19 mouse cellular contexts compared by ENCODE assay signal in genomic region chr5:146251663-146252429, GRCm38 (mm10). TPM values are rescaled to one million over a fixed set of nuclear protein-coding genes. Genes with fewer than 3 reads are reported as not detected.
DNase-seq lines count a peak whose midpoint lies in the region; ATAC-seq and TF ChIP-seq lines count a peak whose summit lies in the region.
"Had no signal": no experiment of that assay in that cellular context is flagged by ENCODE, and none has a peak within 500 bp of the region (broad histone marks: within the 10 kb centered on the region; RNA-seq: fewer than 3 reads in every experiment).

No protein-coding gene starts in this region.

- no peaks in the 10 kb centered on the region for H3K27me3 ChIP-seq in heart, embryonic 11.5 days (ENCODE audit: control insufficient read depth, insufficient read depth, low read length)
- H3K27me3 ChIP-seq in lung, embryonic 16.5 days (ENCODE audit: control insufficient read depth, insufficient read depth, low read depth, low read length): no peaks in the 10 kb centered on the region
- H3K27me3 ChIP-seq: embryonic facial prominence, embryonic 12.5 days; heart, embryonic 12.5 days; limb, embryonic 15.5 days; neural tube, embryonic 12.5 days had no signal

- no peak overlapping the region for H3K27ac ChIP-seq in heart, embryonic 11.5 days (ENCODE audit: low read depth, low read length)
- H3K27ac ChIP-seq in embryonic fibroblast, embryonic 13.5 days (ENCODE audit: insufficient read depth, low read length): peak overlapping the region; percentile 43; the same call in 1 of the 2 replicates
- peak overlapping the region; percentile 35; the same call in 1 of the 2 replicates for H3K27ac ChIP-seq in lung, embryonic 16.5 days (ENCODE audit: low read length)
- H3K27ac ChIP-seq: embryonic facial prominence, embryonic 12.5 days; forebrain, embryonic 10.5 days; limb, embryonic 15.5 days; midbrain, embryonic 10.5 days; neural tube, embryonic 12.5 days had no signal

- peak; percentile 22 for DNase-seq in heart, adult 11 months
- peak; percentile 39 for DNase-seq in 3T3-L1 (ENCODE audit: low read depth, low spot score)
- DNase-seq: cerebellum, adult 18-20 months; gastrocnemius, postnatal 14 days; kidney, adult 9 months; thymus, postnatal 36 days had no signal

- no peaks in the 10 kb centered on the region for H3K9me3 ChIP-seq in heart, embryonic 11.5 days (replicated peaks; ENCODE audit: control insufficient read depth, low read length)
- no peaks in the 10 kb centered on the region for H3K9me3 ChIP-seq in lung, embryonic 16.5 days (ENCODE audit: control insufficient read depth, low read length)
- H3K9me3 ChIP-seq: embryonic facial prominence, embryonic 12.5 days; forebrain, embryonic 10.5 days; heart, embryonic 12.5 days; limb, embryonic 15.5 days; midbrain, embryonic 10.5 days; neural tube, embryonic 12.5 days had no signal

- no peak overlapping the region for H3K4me3 ChIP-seq in heart, embryonic 11.5 days (ENCODE audit: low read depth, low read length)
- no peak overlapping the region for H3K4me3 ChIP-seq in embryonic fibroblast, embryonic 13.5 days (ENCODE audit: insufficient read depth, low read length)
- no peak overlapping the region for H3K4me3 ChIP-seq in lung, embryonic 16.5 days (ENCODE audit: low read length)
- H3K4me3 ChIP-seq: embryonic facial prominence, embryonic 12.5 days; forebrain, embryonic 10.5 days; heart, embryonic 12.5 days; limb, embryonic 15.5 days; midbrain, embryonic 10.5 days; neural tube, embryonic 12.5 days had no signal

- H3K4me2 ChIP-seq in heart, embryonic 11.5 days: no peak overlapping the region
- no peak overlapping the region for H3K4me2 ChIP-seq in lung, embryonic 16.5 days (ENCODE audit: low read depth, low read length)
- H3K4me2 ChIP-seq: embryonic facial prominence, embryonic 12.5 days; limb, embryonic 15.5 days; neural tube, embryonic 12.5 days had no signal

- ATAC-seq in heart, embryonic 11.5 days (replicated peaks; ENCODE audit: insufficient number of reproducible peaks, low FRiP score, low TSS enrichment): no peak
- peak; percentile 75 for ATAC-seq in lung, embryonic 16.5 days (ENCODE audit: low read depth)
- no peak for ATAC-seq in granulocyte monocyte progenitor cell, adult 5-6 weeks (replicated peaks; ENCODE audit: poor library complexity, severe bottlenecking)
- ATAC-seq in megakaryocyte-erythroid progenitor cell, adult 5-6 weeks (replicated peaks; ENCODE audit: low FRiP score, low TSS enrichment, poor library complexity, severe bottlenecking): no peak
- no peak for ATAC-seq in inflammation-experienced regulatory T-cells, adult 6 months
- ATAC-seq: hindbrain, embryonic 16.5 days had no signal

- no peak overlapping the region for H3K9ac ChIP-seq in heart, embryonic 11.5 days (ENCODE audit: low read depth, low read length)
- no peak overlapping the region for H3K9ac ChIP-seq in lung, embryonic 16.5 days (ENCODE audit: low read length)
- H3K9ac ChIP-seq: embryonic facial prominence, embryonic 12.5 days; heart, embryonic 12.5 days; limb, embryonic 15.5 days; neural tube, embryonic 12.5 days had no signal

- no peak for TF ChIP-seq CTCF in embryonic fibroblast, embryonic 13.5 days (IDR thresholded peaks at IDR 0.05; ENCODE audit: borderline replicate concordance, insufficient read depth, low read length)

- 79% methylated on average over 5 of the region's 5 CpGs for WGBS in heart, embryonic 11.5 days (ENCODE audit: insufficient replicate concordance)
- WGBS in lung, embryonic 16.5 days: 52% methylated on average over 5 of the region's 5 CpGs

- TF ChIP-seq POLR2A in embryonic fibroblast, embryonic 13.5 days (IDR thresholded peaks at IDR 0.05; ENCODE audit: low read depth, low read length): no peak

- no peaks in the 10 kb centered on the region for H3K36me3 ChIP-seq in heart, embryonic 11.5 days (ENCODE audit: control insufficient read depth, insufficient read depth, low read length)
- H3K36me3 ChIP-seq in lung, embryonic 16.5 days (ENCODE audit: control insufficient read depth, insufficient read depth, low read length): no peaks in the 10 kb centered on the region
- H3K36me3 ChIP-seq: heart, embryonic 12.5 days had no signal

- peaks cover 27% of the 10 kb centered on the region for H3K4me1 ChIP-seq in heart, embryonic 11.5 days (ENCODE audit: control insufficient read depth, insufficient read depth, low read length)
- H3K4me1 ChIP-seq in embryonic fibroblast, embryonic 13.5 days (ENCODE audit: control insufficient read depth, insufficient read depth, low read length): peaks cover 4% of the 10 kb centered on the region
- peaks cover 25% of the 10 kb centered on the region for H3K4me1 ChIP-seq in lung, embryonic 16.5 days (replicated peaks; ENCODE audit: control insufficient read depth, insufficient read depth, low read length)
- H3K4me1 ChIP-seq: embryonic facial prominence, embryonic 12.5 days; limb, embryonic 15.5 days; neural tube, embryonic 12.5 days had no signal

RNA-seq across cellular contexts. Expression of gene Cdk8, which starts 20.8 kb away (rescaled TPM):
- 19.9 and 24.0 TPM in 2 replicates for polyA plus RNA-seq in heart, embryonic 11.5 days (2014; fragmentation: Nextera tagmentation; extraction: Ambion mirVana)
- 53.0 and 54.3 TPM in 2 replicates for polyA plus RNA-seq in embryonic fibroblast, embryonic 13.5 days (2011; ENCODE audit: insufficient read length, low read depth, missing spikeins)
- 8.4 and 8.8 TPM in 2 replicates for polyA plus RNA-seq in lung, embryonic 16.5 days (2015; fragmentation: Nextera tagmentation; extraction: Ambion mirVana)
- total RNA-seq in granulocyte monocyte progenitor cell, adult 5-6 weeks (2014; fragmentation: Nextera tagmentation): 36.1 and 56.1 TPM in 2 replicates
- 43.8 and 49.3 TPM in 2 replicates for total RNA-seq in granulocyte monocyte progenitor cell, adult 5-6 weeks (2017)
- 60.4 and 70.3 TPM in 2 replicates for total RNA-seq in megakaryocyte-erythroid progenitor cell, adult 5-6 weeks (2014; fragmentation: Nextera tagmentation)
- total RNA-seq in megakaryocyte-erythroid progenitor cell, adult 5-6 weeks (2017): 51.7 and 60.3 TPM in 2 replicates
- 10 to 100 TPM in 2 of 3 experiments, 1 to 10 TPM in 1; 9.7 to 19.8 (median 17.5) TPM for polyA plus RNA-seq in inflammation-experienced regulatory T-cells, adult 6 months (2017; shearing (Covaris generic))

RNA-seq across cellular contexts. Expression of gene Rnf6, which starts 30.5 kb away (rescaled TPM):
- 29.8 and 40.7 TPM in 2 replicates for polyA plus RNA-seq in heart, embryonic 11.5 days (2014; fragmentation: Nextera tagmentation; extraction: Ambion mirVana)
- polyA plus RNA-seq in embryonic fibroblast, embryonic 13.5 days (2011; ENCODE audit: insufficient read length, low read depth, missing spikeins): 68.8 and 72.9 TPM in 2 replicates
- polyA plus RNA-seq in lung, embryonic 16.5 days (2015; fragmentation: Nextera tagmentation; extraction: Ambion mirVana): 55.9 and 59.5 TPM in 2 replicates
- total RNA-seq in granulocyte monocyte progenitor cell, adult 5-6 weeks (2014; fragmentation: Nextera tagmentation): 23.8 and 24.0 TPM in 2 replicates
- total RNA-seq in granulocyte monocyte progenitor cell, adult 5-6 weeks (2017): 34.7 and 38.5 TPM in 2 replicates
- 14.0 and 15.1 TPM in 2 replicates for total RNA-seq in megakaryocyte-erythroid progenitor cell, adult 5-6 weeks (2014; fragmentation: Nextera tagmentation)
- total RNA-seq in megakaryocyte-erythroid progenitor cell, adult 5-6 weeks (2017): 25.2 and 34.4 TPM in 2 replicates
- 10 to 100 TPM; 83.6 to 88.9 (median 84.8) TPM for polyA plus RNA-seq in inflammation-experienced regulatory T-cells, adult 6 months (2017; shearing (Covaris generic))
